Mouse (Mus musculus): ENCODE measurements around the gene Mymx. TPM values are rescaled to one million over a fixed set of nuclear protein-coding genes. Genes with fewer than 3 reads are reported as not detected.

The Mymx gene
- total RNA-seq, 2 experiments from 2014 or later = not detected

DNA sequence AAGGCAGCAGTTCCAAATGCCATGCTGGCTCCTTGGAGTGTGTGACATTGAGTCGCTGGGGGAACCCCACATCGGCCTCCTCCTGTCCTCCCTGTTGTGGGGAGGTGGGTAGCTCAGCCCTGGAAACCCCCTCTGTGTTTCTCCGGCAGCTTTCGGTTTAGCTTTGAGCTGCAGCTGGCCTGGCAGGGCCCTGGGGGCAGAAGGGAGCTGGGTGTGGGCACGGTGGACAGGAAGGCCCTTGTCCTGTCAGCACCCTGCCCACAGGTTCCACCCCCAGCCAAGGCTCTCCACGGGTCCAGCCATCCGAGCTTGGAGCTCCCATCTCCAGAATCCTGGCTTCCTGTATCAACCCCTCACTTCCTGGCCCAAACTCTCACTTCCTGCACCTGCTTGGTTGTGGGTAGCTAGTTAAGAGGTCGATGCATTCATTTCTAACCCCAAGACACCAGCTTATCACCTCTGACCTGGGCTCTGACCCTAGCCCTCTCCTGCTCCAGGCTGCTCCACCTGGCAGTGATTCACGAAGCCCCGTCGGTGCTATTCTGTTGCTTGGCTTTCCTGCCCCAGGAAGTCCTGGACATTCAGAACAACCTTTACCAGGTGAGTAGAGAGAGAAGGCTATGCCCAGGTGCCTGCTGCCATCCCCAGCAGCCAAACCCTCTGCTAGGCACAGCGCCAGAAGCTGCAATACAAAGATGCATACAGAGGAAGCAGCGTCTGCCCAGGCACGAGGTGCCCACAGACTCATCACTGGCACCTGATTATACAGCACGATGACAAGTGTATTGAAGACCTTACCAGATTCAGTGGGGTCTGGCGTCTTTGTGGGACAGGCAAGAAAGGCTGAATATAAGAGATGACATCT, 43.7 kb downstream of the Mymx start:
- intact Hi-C loops (cut with DNase I) = no loop called here

DNA sequence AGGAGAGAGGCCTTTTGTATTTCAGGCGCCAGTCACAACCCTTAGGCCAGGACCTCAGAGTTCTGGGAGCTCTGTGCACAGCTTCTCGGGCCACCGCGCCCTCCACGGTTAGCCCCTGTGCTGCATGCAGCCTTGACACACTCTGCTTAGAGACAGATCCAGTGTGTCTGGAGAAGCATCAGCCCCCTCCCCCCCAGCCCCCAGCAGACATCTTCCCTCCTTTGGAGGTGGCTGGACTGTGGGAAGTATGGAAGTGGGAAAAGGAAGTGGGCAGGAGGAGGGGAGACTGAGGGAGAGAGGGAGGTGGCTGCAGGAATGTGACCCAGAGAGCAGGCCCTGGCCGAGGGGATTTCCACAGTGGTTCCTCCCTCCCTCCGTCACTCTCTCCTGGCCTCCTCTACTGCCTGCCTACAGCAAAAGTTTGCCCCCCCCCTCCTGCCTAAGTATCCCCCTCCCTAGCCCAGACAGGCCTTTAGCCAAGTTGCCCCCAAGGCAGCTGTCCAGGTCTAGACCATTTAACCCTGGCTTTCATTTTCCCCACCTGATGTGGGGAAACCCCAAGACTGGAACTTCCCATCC, 44.6 kb downstream of the Mymx start:
- intact Hi-C loops (cut with DNase I) = no loop called here
- no peak for DNase-seq (ENCODE audit: low spot score in 2 of 2)

More for the DNA sequence above, 43.7 kb downstream of the Mymx start:
- DNase-seq (ENCODE audit: low spot score in 2 of 2) = no peak

DNA sequence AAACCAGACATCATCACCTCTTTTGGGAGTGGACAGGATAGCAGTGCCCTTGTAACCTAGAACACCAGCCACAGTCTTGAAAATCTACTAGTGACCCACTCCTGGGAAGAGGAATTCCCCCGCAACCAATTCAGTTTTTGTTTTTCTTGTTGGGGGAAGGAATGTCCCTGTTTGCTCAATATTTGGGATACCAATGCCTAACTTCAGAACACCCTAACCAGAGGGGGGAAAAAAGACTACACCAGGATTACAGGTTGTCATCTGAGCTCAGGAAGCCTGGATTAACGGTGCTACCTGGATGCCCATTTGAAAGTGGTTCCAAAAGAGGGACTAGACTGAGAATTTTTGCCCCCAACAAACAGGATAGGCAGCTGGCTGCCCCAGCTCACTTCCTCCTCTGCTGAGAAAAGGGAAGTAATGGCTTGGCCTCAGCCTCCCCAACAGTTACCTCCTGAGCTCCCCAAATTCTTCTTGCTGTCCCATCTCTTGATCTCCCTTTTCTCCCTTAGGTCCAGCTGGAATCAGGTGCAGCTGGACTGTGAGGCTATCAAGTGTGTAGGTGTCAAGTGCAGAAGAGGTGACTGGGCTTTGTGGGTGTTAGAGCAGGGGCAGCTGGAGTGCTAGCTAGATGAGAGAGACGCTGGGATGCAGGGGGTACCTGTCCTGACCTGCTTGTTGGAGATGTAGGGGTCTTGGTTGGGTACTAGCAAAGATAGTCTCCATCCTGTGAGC, 45.2 kb downstream of the Mymx start:
- intact Hi-C loops (cut with DNase I) = no loop called here
- DNase-seq (ENCODE audit: low spot score in 2 of 2) = no peak

DNA sequence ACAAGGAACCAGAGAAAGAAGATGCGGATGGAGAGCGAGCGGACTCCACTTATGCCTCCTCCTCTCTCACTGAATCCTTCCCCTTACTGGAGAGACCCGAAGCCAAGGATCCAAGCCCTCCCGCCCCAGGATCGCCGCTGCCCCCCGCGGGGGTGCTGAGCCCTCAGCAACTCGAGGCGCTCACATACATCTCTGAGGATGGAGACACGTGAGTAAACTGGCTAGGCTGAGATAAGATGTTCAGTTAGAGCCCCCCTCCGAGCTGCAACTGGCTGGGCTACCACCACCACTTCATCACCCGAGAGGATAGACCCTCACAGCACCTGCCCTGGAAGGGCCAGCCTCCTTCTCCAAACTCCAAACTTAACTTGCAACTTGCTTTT, 45.8 kb downstream of the Mymx start:
- no peak for DNase-seq (ENCODE audit: low spot score in 2 of 2)
- intact Hi-C loops (cut with DNase I) = no loop called here

DNA sequence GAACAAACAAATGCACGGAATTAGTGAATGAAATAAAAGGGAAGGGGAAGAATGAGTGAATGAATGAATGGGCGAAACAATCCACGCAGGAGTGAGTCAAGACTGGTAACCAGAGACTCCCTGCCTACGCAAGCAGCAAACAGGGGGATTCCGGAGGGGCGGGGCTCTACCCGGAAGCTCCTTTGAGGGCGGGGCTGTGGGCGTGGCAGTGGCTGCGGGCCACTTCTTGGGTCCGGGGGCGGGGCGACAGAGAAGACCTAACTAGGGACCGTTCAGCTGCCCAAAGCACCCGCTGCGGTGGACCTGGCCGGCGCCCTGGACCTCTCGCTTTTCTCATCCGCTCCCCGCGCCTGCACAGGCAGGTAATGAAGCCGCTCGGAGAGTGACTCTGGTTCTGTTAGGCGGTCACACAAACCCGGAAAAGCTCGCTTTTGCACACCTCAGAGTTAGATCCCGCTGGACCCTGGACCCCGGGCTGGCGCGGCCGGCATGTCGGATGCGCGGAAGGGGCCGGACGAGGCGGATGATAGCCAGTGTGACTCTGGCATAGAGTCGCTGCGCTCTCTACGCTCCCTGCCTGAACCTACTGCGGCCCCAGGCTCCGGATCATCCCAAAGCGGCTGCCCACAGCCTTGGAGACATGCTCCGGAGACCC, 46.3 kb downstream of the Mymx start, which contains the start of gene Nfkbie:
TSS of gene Nfkbie (plus strand) at position 252 of the 655 bp plus-strand sequence.
- intact Hi-C loops (cut with DNase I) = loop anchor here (2.0 kb wide), 1 partner anchor 69 kb away; no protein-coding TSS in a partner anchor
- peak; percentile 83 to 93 for DNase-seq (ENCODE audit: low spot score in 2 of 2)

DNA sequence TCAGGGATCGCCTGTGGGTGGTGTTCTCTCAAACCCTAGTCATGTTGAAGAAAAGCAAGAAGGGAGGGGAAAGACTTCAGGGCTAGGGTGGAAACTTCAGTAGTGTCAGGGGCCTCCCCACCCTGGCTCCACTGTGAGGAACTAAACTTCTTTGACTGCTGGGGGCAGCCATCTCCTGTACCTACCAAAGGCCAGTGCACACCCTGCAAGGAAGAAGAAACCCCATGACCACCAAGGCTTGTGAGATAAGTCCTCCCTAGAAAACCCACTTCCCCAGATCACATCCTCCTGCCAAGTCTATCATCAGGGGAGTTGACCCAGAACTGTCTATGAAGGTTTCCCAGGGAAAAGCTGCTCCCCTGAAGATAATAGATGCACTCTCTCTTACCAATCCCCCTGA, 47.5 kb downstream of the Mymx start:
- intact Hi-C loops (cut with DNase I) = loop anchor here (2.0 kb wide), 1 partner anchor 68 kb away; no protein-coding TSS in a partner anchor
- DNase-seq (ENCODE audit: low spot score in 2 of 2) = no peak

DNA sequence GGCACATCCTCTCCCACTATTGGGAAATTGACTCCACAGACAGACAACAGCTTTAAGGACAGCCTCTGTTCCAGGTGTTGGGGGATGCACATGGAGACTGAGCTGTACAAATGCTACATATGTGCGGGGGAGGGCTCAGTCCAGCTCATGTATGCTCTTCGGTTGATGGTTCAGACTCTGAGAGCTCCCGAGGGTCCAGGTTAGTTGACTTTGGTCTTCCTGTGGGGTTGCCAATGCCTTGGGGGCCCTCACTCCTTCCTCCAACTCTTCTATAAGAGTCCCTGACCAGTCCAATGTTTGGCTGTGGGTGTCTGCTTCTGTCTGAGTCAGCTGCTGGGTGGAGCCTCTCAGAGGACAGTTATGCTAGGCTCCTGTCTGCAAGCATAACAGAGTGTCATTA, 48.8 kb downstream of the Mymx start:
- no peak for DNase-seq (ENCODE audit: low spot score in 2 of 2)
- intact Hi-C loops (cut with DNase I) = no loop called here

DNA sequence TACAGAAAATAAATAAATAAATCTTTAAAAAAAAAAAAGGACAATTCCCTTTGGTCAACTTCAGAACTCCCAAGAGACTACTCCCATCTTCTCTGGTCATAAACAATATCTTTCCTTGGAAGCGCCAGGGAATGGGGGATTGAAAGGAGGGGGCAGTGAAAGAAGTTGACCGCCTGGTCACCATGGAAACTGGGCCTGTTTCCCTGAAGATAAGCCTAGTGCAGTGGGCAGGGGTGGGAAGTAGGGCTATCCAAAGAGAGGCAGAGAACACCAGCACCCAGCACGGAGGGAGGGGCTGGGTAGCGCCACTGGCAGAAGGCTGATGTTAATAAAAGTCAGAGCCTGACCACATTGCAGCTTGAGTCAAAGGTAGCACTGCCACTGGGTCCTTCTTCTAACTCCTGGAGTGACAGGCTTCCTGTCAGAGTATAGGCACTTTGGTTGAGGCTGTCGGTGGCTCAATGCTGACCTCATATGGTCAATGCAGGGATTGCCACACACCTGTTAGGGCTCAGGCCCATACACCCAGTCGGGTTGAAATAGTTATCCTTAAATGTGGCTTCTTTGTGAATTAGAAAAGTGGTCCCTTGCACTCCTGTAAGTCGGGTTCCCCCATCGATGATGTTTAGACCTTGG, 50.0 kb downstream of the Mymx start:
- DNase-seq (ENCODE audit: low spot score in 2 of 2) = peak; percentile 78 to 90

DNA sequence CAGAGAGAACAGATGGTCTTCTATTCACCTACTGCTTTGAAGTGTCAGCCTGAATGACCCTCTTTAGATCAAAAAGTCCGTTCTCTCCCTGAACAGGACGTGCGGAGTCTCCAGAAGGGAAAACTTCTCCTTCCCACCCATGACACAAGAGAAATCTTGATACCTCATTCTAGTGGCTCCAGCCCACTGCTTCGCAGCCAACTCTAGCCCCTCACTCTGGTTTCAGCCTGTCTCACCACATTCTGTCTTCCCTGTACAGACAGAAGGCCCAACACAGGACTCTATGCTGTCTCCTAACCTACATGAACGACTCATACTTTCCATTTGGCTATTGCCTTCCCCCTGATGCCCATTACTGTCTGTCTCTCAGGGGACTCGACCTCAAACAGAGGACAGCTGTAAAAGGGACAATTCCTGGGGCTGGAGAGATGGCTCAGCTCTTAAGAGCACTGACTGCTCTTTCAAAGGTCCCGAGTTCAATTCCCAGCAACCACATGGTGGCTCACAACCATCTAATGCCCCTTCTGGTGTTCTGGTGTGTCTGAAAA, 50.6 kb downstream of the Mymx start:
- DNase-seq (ENCODE audit: low spot score in 2 of 2) = no peak
- intact Hi-C loops (cut with DNase I) = no loop called here

More for the DNA sequence above, 50.0 kb downstream of the Mymx start:
- intact Hi-C loops (cut with DNase I) = loop anchor here (1.0 kb wide), 2 partner anchors 36 to 74 kb away; no protein-coding TSS in a partner anchor

Other genes with a start within 250 kb of the Mymx start
- 10 to 100 TPM; 55.5 to 58.3 TPM for gene Cdc5l, start 168.4 kb downstream of the Mymx start, total RNA-seq (2021)
- 1 to 10 TPM; 5.2 to 6.1 TPM for gene Spats1, start 126.7 kb downstream of the Mymx start, total RNA-seq (2021)
- gene Aars2, start 95.3 kb downstream of the Mymx start, total RNA-seq (2021) = 10 to 100 TPM; 23.0 to 24.6 TPM
- gene Tcte1, start 78.7 kb downstream of the Mymx start, total RNA-seq (2021) = 1 to 10 TPM; 1.1 to 1.3 TPM
- gene Tmem151b, start 52.4 kb downstream of the Mymx start, total RNA-seq (2021) = 100 to 1,000 TPM; 118 to 128 TPM
- 1 to 10 TPM; 1.6 to 2.0 TPM for gene Nfkbie, start 46.4 kb downstream of the Mymx start, total RNA-seq (2021)
- gene Slc35b2, start 38.2 kb downstream of the Mymx start, total RNA-seq (2021) = 10 to 100 TPM; 30.3 to 32.2 TPM
- 1,000 to 10,000 TPM; 1,565 to 1,601 TPM for gene Hsp90ab1, start 28.8 kb downstream of the Mymx start, total RNA-seq (2021)
- gene Slc29a1, start 2.5 kb downstream of the Mymx start, total RNA-seq (2021) = 10 to 100 TPM; 16.8 to 18.8 TPM
- under 1 TPM; 0.18 to 0.21 TPM for gene Capn11, start 57.2 kb upstream of the Mymx start, total RNA-seq (2021)
- 10 to 100 TPM; 39.5 to 41.2 TPM for gene Mrpl14, start 84.2 kb upstream of the Mymx start, total RNA-seq (2021)
- 100 to 1,000 TPM; 178 to 186 TPM for gene Tmem63b, start 84.8 kb upstream of the Mymx start, total RNA-seq (2021)
- gene 1600014C23Rik, start 131.7 kb upstream of the Mymx start, total RNA-seq (2021) = under 1 TPM in 1 of 2 experiments, not detected in 1; 0.73 TPM

Measured in left cerebral cortex, postnatal 25 days (tissue).